Mouse (Mus musculus): ENCODE measurements around the gene Farp1.
"Not testable (repeated sequence)": the region's sequence is repeated elsewhere in the genome, so short reads cannot be mapped to it uniquely, and the experiment has no call there.

Farp1 gene

GRCm38 (mm10) chr14:121034973-121035662 lies at the start of gene Farp1:
Gene Farp1 (plus strand): TSS chr14:121035200.
- DNase-seq (ENCODE audit: low read depth, low spot score), result no peak

GRCm38 (mm10) chr14:120989126-120989525 lies 45.9 kb upstream of the Farp1 start:
- no peak for DNase-seq (ENCODE audit: low read depth, low spot score)

GRCm38 (mm10) chr14:120997686-120998085 lies 37.3 kb upstream of the Farp1 start:
- no peak for DNase-seq (ENCODE audit: low read depth, low spot score)

- no peak for DNase-seq (ENCODE audit: low read depth, low spot score)
Measured at GRCm38 (mm10) chr14:121000561-121001340, 34.2 kb upstream of the Farp1 start.

- no peak for DNase-seq (ENCODE audit: low read depth, low spot score)
Measured at GRCm38 (mm10) chr14:121005621-121006020, 29.4 kb upstream of the Farp1 start.

GRCm38 (mm10) chr14:121006021-121006420 lies 29.0 kb upstream of the Farp1 start:
- DNase-seq (ENCODE audit: low read depth, low spot score), result no peak

GRCm38 (mm10) chr14:121015114-121015690 lies 19.8 kb upstream of the Farp1 start:
- DNase-seq (ENCODE audit: low read depth, low spot score), result no peak

- no peak for DNase-seq (ENCODE audit: low read depth, low spot score)
Measured at GRCm38 (mm10) chr14:121022403-121022802, 12.6 kb upstream of the Farp1 start.

GRCm38 (mm10) chr14:121025381-121025780 lies 9.6 kb upstream of the Farp1 start:
- no peak for DNase-seq (ENCODE audit: low read depth, low spot score)

- DNase-seq (ENCODE audit: low read depth, low spot score), result no peak
Measured at GRCm38 (mm10) chr14:121031396-121031795, 3.6 kb upstream of the Farp1 start.

GRCm38 (mm10) chr14:121034525-121034924 lies 475 bp upstream of the Farp1 start:
- DNase-seq (ENCODE audit: low read depth, low spot score), result no peak

- no peak for DNase-seq (ENCODE audit: low read depth, low spot score)
Measured at GRCm38 (mm10) chr14:121035663-121036473, 868 bp downstream of the Farp1 start.

- DNase-seq (ENCODE audit: low read depth, low spot score), result no peak
Measured at GRCm38 (mm10) chr14:121036612-121037221, 1.7 kb downstream of the Farp1 start.

- no peak for DNase-seq (ENCODE audit: low read depth, low spot score)
Measured at GRCm38 (mm10) chr14:121037276-121037675, 2.3 kb downstream of the Farp1 start.

- DNase-seq (ENCODE audit: low read depth, low spot score), result no peak
Measured at GRCm38 (mm10) chr14:121038676-121039075, 3.7 kb downstream of the Farp1 start.

- DNase-seq (ENCODE audit: low read depth, low spot score), result no peak
Measured at GRCm38 (mm10) chr14:121044145-121044544, 9.1 kb downstream of the Farp1 start.

- DNase-seq (ENCODE audit: low read depth, low spot score), result no peak
Measured at GRCm38 (mm10) chr14:121046313-121046961, 11.4 kb downstream of the Farp1 start.

GRCm38 (mm10) chr14:121047780-121048179 lies 12.8 kb downstream of the Farp1 start:
- DNase-seq (ENCODE audit: low read depth, low spot score), result no peak

- not testable (repeated sequence) for DNase-seq (ENCODE audit: low read depth, low spot score)
Measured at GRCm38 (mm10) chr14:121051002-121051401, 16.0 kb downstream of the Farp1 start.

- DNase-seq (ENCODE audit: low read depth, low spot score), result no peak
Measured at GRCm38 (mm10) chr14:121053020-121053518, 18.1 kb downstream of the Farp1 start.

- no peak for DNase-seq (ENCODE audit: low read depth, low spot score)
Measured at GRCm38 (mm10) chr14:121054062-121054461, 19.1 kb downstream of the Farp1 start.
